Mouse (Mus musculus): Measurements from ENCODE around the gene Fam69b.

The Fam69b gene

GRCm38 (mm10) chr2:26627921-26628739 is at the start of gene Fam69b:
Fam69b (plus strand) TSS chr2:26628457.
- peak; percentile 87 for DNase-seq

DNA sequence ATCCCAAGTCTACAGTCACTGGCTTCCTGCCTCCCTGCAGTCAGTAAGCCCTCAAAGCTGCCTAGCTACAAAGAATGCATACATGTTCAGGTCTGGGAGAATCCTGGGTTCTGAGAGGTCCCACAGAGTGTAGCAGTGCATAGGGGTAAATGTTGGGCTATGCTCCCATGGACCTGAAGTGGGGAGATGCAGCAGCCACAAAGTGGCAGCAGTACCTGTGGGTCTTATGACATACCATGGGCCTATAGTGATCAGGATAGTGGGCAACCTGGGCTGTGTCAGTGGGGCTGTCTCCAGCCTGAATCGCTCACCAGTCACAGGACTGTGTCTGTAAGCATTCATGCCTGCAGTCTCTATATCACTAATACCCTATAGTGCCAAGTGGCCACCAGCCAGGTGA is 48.5 kb upstream of the Fam69b start, which contains the start of gene Egfl7:
Egfl7 (plus strand) TSS at position 301 of the 400 bp plus-strand sequence.
- DNase-seq = no peak

- DNase-seq = no peak
Observed at GRCm38 (mm10) chr2:26580751-26581150, 47.5 kb upstream of the Fam69b start.

DNA sequence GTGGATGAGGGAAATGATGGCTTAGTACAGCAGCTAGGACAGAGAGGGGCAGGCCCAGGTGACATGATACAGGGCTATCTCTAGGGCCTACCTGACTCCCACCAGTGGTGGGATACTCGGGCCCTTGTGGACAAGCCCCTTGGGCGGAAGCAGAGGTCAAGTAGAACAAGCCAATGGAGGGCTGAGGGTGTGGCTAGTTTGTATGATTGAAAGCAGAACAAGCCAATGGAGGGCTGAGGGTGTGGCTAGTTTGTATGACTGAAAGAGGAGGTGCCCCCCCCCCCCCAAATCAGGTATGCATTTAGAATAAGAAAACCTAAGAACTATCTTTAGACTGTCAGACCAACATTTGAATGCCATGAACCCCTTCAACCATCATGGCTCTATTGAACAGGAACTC is 46.1 kb upstream of the Fam69b start:
- DNase-seq = no peak

- DNase-seq = no peak
Observed at GRCm38 (mm10) chr2:26582741-26583140, 45.5 kb upstream of the Fam69b start.

GRCm38 (mm10) chr2:26583640-26584039 is 44.6 kb upstream of the Fam69b start:
- DNase-seq = no peak

- no peak for DNase-seq
Observed at GRCm38 (mm10) chr2:26585713-26586112, 42.5 kb upstream of the Fam69b start.

- DNase-seq = peak; percentile 51
Observed at GRCm38 (mm10) chr2:26586294-26587043, 41.8 kb upstream of the Fam69b start, which contains the start of gene Gm20532. Gm20532 (plus strand) TSS chr2:26586639.

DNA sequence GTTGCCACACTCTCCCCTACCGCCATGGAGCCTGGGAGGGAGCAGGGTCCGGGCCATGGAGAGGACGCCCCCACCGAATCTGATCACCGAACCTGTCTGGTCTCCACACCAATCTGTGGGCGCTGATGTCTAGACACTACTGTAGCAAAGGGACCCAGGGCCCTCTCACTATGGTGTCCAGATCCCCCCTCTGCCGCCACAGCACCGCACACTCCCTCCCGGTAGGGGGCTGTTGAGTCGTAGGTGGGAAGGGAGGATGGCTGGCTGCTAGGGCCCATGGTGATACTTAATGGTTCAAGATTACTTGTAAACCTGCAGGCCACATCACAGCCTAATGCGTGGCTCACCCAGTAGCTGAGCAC is 41.2 kb upstream of the Fam69b start:
- DNase-seq = no peak

DNA sequence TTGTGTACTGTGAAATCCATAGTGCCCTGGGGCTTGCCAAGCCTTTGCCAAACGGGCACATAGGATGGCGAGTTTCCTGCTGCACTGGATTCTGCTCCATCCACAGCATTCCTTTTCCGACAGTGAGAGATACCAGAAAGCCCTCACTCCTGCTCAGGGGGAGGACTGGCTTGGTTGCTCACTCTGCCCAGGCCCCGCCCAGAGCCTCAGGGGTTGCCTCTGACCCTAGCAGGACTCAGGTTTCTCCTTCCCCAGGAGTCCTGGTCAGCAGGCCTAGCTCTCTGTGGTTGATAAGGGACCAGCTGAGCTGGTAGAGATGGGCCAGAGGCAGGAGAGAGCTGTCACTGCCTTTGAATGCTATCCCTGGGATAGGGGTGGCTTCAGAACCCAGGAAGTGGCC is 39.7 kb upstream of the Fam69b start:
- DNase-seq = no peak

- DNase-seq = no peak
Observed at GRCm38 (mm10) chr2:26589284-26589683, 39.0 kb upstream of the Fam69b start.

- no peak for DNase-seq
Observed at GRCm38 (mm10) chr2:26590282-26590681, 38.0 kb upstream of the Fam69b start.

DNA sequence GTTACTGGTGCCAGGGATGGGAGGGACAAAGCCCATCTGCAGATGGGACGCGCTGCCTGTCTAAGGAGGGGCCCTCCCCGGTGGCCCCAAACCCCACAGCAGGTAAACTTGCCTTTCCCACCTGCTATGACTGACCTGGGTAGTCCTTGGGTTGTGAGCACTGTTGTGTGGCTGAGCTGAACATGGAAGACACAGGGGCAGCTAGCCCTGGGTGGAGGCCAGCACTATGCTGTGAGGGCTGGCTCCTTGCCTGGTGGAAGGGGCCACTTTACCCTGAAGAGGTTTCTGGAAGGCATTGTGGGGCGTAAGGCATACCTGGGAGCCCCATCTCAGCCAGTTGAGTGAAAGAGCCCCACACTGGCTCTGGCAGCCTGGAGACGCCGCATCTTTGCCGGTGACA is 37.3 kb upstream of the Fam69b start:
- no peak for DNase-seq

- DNase-seq = no peak
Observed at GRCm38 (mm10) chr2:26591416-26591815, 36.8 kb upstream of the Fam69b start.

DNA sequence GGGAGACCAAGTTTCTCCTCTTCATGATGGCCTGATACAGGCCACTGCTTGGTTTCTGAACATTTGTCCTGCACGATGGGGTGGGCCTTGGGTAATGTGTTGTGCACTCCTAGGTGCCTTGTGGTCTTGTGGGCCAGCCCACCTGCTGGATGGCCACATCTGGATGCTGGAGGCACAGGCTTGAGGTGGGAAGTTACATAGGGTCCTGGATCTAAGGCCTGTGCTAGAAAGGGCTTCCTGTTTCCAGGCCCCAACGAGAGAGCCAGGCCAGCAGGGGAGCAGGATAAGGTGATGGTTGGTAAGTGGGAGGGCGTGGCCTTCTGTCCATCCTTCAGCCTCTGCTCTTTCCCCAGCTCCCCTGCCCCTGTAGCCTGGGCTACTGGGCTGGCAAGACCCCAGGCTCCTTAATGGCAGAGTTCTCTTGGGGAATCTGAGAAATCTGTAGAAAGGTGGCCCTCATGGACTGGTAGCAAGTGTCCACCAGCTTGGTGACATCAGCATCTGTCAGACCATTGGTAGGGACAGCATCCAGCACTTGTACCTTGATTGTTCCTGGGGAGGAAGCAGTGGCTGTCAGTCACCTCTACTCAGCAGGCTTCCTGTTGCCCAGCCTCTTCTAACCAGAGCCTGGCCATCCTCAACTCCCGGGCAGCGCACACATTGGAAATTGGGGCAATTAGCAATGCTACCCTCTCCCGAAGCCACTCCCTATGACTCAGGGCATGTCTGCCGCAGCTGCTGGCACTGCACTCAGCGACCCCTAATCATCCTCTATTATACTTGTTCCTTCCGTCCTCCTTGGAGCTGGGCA is 34.8 kb upstream of the Fam69b start:
- DNase-seq = no peak

GRCm38 (mm10) chr2:26594022-26594346 is 34.3 kb upstream of the Fam69b start:
- no peak for DNase-seq

GRCm38 (mm10) chr2:26594461-26594933 is 33.8 kb upstream of the Fam69b start:
- DNase-seq = no peak

DNA sequence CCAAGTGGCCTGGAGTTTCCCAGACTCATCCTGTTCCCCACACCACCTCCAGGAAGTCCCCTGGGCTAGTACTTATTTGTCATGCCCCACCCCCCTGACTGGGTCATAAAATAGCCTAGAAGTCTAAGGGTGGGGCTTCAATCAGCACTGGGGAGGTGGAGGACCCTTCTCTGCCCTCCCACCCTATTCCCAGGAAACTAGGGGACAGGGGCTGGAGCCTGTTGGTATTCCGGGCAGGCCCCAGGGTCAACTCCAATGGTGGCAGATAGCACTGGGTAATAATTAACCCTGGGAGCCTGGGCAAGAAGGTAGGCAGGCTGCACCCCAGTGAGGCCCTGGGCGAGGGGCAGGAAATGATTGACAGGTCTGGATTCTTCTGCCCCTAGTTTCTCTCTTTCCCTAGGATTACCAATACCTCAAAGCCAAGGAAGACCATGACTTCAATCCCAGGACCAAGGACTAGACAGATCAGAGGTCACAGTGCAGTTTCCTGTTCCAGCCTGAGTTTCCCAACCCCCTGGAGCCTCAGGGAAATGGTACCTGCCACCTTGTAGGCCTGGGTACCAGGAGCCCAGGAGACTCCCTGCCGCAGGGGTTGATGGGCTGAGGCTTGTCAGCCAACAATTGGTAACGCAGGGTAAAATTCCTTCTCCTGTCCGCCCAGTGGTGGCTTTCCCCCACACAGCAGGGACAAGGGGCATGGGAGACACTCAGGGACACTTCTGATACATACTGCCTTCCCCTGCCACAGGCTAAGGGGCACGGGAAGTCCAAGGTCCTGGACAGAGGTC is 33.1 kb upstream of the Fam69b start:
- no peak for DNase-seq

DNA sequence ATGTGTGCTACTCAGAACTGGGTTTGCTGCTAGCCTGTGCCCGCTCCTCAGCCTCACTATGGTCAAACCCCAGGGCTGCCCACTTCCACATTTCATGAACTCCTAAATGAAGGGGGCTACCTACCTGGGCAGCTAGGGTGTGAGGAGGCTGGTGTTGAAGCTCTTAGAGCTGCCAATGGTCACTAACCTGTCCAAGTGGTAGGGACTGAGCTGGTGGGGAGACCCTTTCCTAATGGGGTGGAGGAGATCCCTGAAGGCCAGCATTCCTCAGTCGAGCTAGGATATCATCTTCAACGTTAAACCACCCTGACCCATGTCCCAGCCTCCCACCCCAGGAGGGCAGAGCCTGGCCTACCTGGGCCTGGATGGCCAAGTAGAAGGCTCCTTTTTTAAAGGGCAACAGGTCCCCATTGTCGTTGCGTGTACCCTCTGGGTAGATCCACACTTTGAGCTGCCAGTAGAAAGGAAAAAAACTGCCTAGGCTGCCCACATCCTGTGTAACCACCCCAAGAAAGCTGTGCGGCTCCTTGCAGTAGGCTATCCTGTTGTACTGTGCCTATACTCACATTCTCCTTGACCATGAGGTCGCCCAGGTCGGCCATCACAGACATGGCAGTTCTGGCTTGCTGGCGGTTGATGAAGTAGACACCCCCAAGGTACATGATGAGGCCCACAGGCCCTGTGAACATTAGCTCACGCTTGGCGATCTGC is 32.4 kb upstream of the Fam69b start:
- DNase-seq = no peak

- DNase-seq = no peak
Observed at GRCm38 (mm10) chr2:26596898-26597297, 31.4 kb upstream of the Fam69b start.

DNA sequence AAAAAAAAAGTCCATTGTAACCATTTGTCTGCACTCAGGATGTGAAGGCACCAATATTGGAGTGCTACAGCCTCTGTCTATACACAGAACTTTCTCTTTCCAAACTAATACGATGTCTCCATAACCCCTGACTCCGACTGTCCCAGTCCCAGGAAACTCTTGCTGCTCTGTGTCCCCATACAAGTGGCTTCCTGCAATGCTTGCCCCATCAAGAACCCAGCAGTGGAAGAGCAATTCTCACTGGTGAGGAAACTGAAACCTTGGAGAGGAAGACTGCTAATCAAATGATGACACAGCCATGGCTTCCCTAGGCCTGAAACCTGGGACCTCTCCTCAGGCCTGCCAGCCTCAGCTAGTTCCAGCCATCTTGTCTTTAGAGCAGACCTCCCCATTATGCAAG is 30.4 kb upstream of the Fam69b start:
- no peak for DNase-seq

DNA sequence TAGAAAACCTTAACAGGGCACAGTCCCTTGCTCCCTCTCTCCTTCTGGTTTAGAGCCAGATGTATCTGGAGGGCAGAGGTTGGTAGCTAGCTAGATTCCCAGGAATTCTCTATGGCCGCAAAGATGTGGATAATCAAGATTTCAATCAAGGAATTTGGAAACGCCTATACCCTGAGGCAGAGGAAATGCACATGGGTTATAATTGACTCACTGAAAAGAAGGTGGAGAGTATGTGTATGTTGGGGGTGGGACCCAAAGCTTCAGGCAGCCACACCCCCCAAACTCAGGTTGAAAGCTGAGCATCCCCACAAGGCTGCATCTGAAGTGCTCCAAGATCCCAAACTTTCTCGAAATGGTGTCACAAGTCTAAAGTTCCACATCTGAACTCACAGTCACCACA is 29.8 kb upstream of the Fam69b start:
- no peak for DNase-seq

Measured in cerebellum, adult 11 months (tissue).